Mouse (Mus musculus) MEL (cell line): ENCODE data around the gene Sema6d. TPM values are rescaled to one million over a fixed set of nuclear protein-coding genes. Genes with fewer than 3 reads are reported as not detected.

ENCODE experiments used
- DNase-seq: peaks from one replicate; pipeline ENCODE4 v3.0.0; 2011; ENCODE audit warnings: low read depth, low spot score
- H3K27ac ChIP-seq: 2 replicates; pipeline ENCODE4 v1.5.1; 2012; ENCODE audit warnings: low read depth, mild to moderate bottlenecking, control low read depth, low read length, moderate library complexity; ENCODE audit not compliant: control insufficient read depth
- H3K27me3 ChIP-seq, 2 experiments: fragments of 150-350 bp in 1 of 2; sonication (generic) in 1 of 2; 2 replicates each; pipeline ENCODE4 v1.6.1; 2012; ENCODE audit warnings: low read length in 2 of 2, mild to moderate bottlenecking in 2 of 2, improper control_type of control experiment in 1 of 2, moderate library complexity in 1 of 2; ENCODE audit not compliant: insufficient read depth in 2 of 2, control insufficient read depth in 1 of 2
- H3K36me3 ChIP-seq, 2 experiments: 2 replicates each; pipeline ENCODE4 v1.6.1; 2012 to 2014; ENCODE audit warnings: low read length in 2 of 2, improper control_type of control experiment in 1 of 2, inconsistent platforms in 1 of 2, mild to moderate bottlenecking in 1 of 2; ENCODE audit not compliant: insufficient read depth in 2 of 2, control insufficient read depth in 1 of 2
- H3K4me1 ChIP-seq, 2 experiments: fragments of 150-350 bp in 1 of 2; sonication (generic) in 1 of 2; 2 replicates each; pipeline ENCODE4 v1.6.1; 2012; ENCODE audit warnings: low read length in 2 of 2, improper control_type of control experiment in 1 of 2, mild to moderate bottlenecking in 1 of 2; ENCODE audit not compliant: insufficient read depth in 2 of 2, control insufficient read depth in 1 of 2
- H3K4me3 ChIP-seq, 2 experiments: fragments of 150-350 bp in 1 of 2; sonication (generic) in 1 of 2; 2 replicates each; pipeline ENCODE4 v1.5.1; 2012; ENCODE audit warnings: low read depth in 2 of 2, low read length in 2 of 2, mild to moderate bottlenecking in 2 of 2, moderate library complexity in 2 of 2, control low read depth in 1 of 2, improper control_type of control experiment in 1 of 2; ENCODE audit not compliant: control insufficient read depth in 1 of 2, insufficient read depth in 1 of 2
- H3K79me2 ChIP-seq: 2 replicates; pipeline ENCODE4 v1.6.1; 2012; ENCODE audit warnings: mild to moderate bottlenecking, low read length, moderate library complexity; ENCODE audit not compliant: control insufficient read depth, poor library complexity, insufficient read depth
- H3K9ac ChIP-seq: 2 replicates; pipeline ENCODE4 v1.6.1; 2012; ENCODE audit warnings: low read depth, mild to moderate bottlenecking, control low read depth, low read length, moderate library complexity; ENCODE audit not compliant: control insufficient read depth, poor library complexity, severe bottlenecking
- H3K9me3 ChIP-seq: fragments of 150-350 bp; sonication (generic); replicated peaks from 2 replicates; pipeline ENCODE4 v1.6.1; 2012; ENCODE audit warnings: mild to moderate bottlenecking, low read length, improper control_type of control experiment, moderate library complexity; ENCODE audit not compliant: insufficient read depth
- BHLHE40 ChIP-seq: IDR thresholded peaks from 2 replicates; pipeline ENCODE4 v1.6.1; 2012; ENCODE audit warnings: low read depth, mild to moderate bottlenecking, inconsistent platforms, low read length, improper control_type of control experiment, borderline replicate concordance
- CTCF ChIP-seq, 3 experiments: IDR thresholded peaks in 2 of 3; conservative IDR thresholded peaks in 1 of 3; 2 replicates each; pipeline ENCODE4 v1.5.1; 2011 to 2012; ENCODE audit warnings: low read length in 3 of 3, low read depth in 2 of 3, mild to moderate bottlenecking in 2 of 3, improper control_type of control experiment in 1 of 3, inconsistent platforms in 1 of 3, mixed read lengths in 1 of 3, moderate library complexity in 1 of 3; ENCODE audit not compliant: control insufficient read depth in 1 of 3, insufficient read depth in 1 of 3, poor library complexity in 1 of 3, severe bottlenecking in 1 of 3
- E2F4 ChIP-seq: IDR thresholded peaks from 2 replicates; pipeline ENCODE4 v1.6.1; 2011; ENCODE audit warnings: low read depth, low read length, improper control_type of control experiment, borderline replicate concordance
- ELF1 ChIP-seq: IDR thresholded peaks from 2 replicates; pipeline ENCODE4 v1.6.1; 2014; ENCODE audit warnings: low read depth, mild to moderate bottlenecking, inconsistent platforms, low read length, improper control_type of control experiment, moderate library complexity
- ETS1 ChIP-seq: IDR thresholded peaks from 2 replicates; pipeline ENCODE4 v1.6.1; 2012; ENCODE audit warnings: low read depth, mild to moderate bottlenecking, inconsistent platforms, low read length, improper control_type of control experiment, moderate library complexity
- GABPA ChIP-seq: IDR thresholded peaks from 2 replicates; pipeline ENCODE4 v1.6.1; 2012; ENCODE audit warnings: low read depth, mild to moderate bottlenecking, inconsistent platforms, low read length, improper control_type of control experiment, moderate library complexity
- GATA1 ChIP-seq: IDR thresholded peaks from 2 replicates; pipeline ENCODE4 v1.6.1; 2011; ENCODE audit warnings: low read depth, low read length, improper control_type of control experiment
- JUND ChIP-seq: IDR thresholded peaks from 2 replicates; pipeline ENCODE4 v1.6.1; 2011; ENCODE audit warnings: low read depth, mild to moderate bottlenecking, improper control_type of control experiment, low read length
- KAT2A ChIP-seq: conservative IDR thresholded peaks from 2 replicates; pipeline ENCODE4 v1.6.1; 2012; ENCODE audit warnings: low read depth, low read length, improper control_type of control experiment, inconsistent platforms
- MAFK ChIP-seq: IDR thresholded peaks from 2 replicates; pipeline ENCODE4 v1.6.1; 2011; ENCODE audit warnings: low read depth, mild to moderate bottlenecking, low read length, improper control_type of control experiment, borderline replicate concordance
- MAX ChIP-seq: IDR thresholded peaks from 2 replicates; pipeline ENCODE4 v1.6.1; 2011; ENCODE audit warnings: low read length, improper control_type of control experiment
- MAZ ChIP-seq: IDR thresholded peaks from 2 replicates; pipeline ENCODE4 v1.6.1; 2012; ENCODE audit warnings: low read depth, mild to moderate bottlenecking, inconsistent platforms, low read length, improper control_type of control experiment
- MXI1 ChIP-seq: IDR thresholded peaks from 2 replicates; pipeline ENCODE4 v1.6.1; 2011; ENCODE audit warnings: mild to moderate bottlenecking, low read depth, low read length, improper control_type of control experiment
- MYB ChIP-seq: IDR thresholded peaks from 2 replicates; pipeline ENCODE4 v1.6.1; 2011; ENCODE audit warnings: mild to moderate bottlenecking, low read depth, low read length, improper control_type of control experiment
- MYC ChIP-seq: IDR thresholded peaks from 2 replicates; pipeline ENCODE4 v1.6.1; 2011; ENCODE audit warnings: low read depth, mild to moderate bottlenecking, low read length, improper control_type of control experiment, moderate library complexity
- NELFE ChIP-seq: IDR thresholded peaks from 2 replicates; pipeline ENCODE4 v1.6.1; 2011; ENCODE audit warnings: low read depth, low read length, improper control_type of control experiment
- NRF1 ChIP-seq: IDR thresholded peaks from 2 replicates; pipeline ENCODE4 v1.6.1; 2014; ENCODE audit warnings: low read depth, mild to moderate bottlenecking, inconsistent platforms, low read length, improper control_type of control experiment, moderate library complexity; ENCODE audit not compliant: poor library complexity, insufficient read depth, severe bottlenecking
- POLR2AphosphoS2 ChIP-seq: IDR thresholded peaks from 2 replicates; pipeline ENCODE4 v1.6.1; 2011; ENCODE audit warnings: low read length, improper control_type of control experiment
- POLR2AphosphoS5 ChIP-seq: IDR thresholded peaks from 2 replicates; pipeline ENCODE4 v1.6.1; 2012; ENCODE audit warnings: low read depth, borderline replicate concordance, mild to moderate bottlenecking, inconsistent platforms, low read length, moderate library complexity, mixed read lengths
- SMC3 ChIP-seq: IDR thresholded peaks from 2 replicates; pipeline ENCODE4 v1.6.1; 2011; ENCODE audit warnings: low read depth, low read length, improper control_type of control experiment
- TAL1 ChIP-seq: IDR thresholded peaks from 2 replicates; pipeline ENCODE4 v1.6.1; 2012; ENCODE audit warnings: mild to moderate bottlenecking, inconsistent platforms, low read length, moderate library complexity, mixed read lengths
- TBP ChIP-seq: IDR thresholded peaks from 2 replicates; pipeline ENCODE4 v1.8.0; 2011; ENCODE audit warnings: low read depth, low read length, improper control_type of control experiment
- TCF12 ChIP-seq: IDR thresholded peaks from 2 replicates; pipeline ENCODE4 v1.6.1; 2014; ENCODE audit warnings: low read depth, mild to moderate bottlenecking, inconsistent platforms, low read length, improper control_type of control experiment, moderate library complexity
- UBTF ChIP-seq: IDR thresholded peaks from 2 replicates; pipeline ENCODE4 v1.6.1; 2012; ENCODE audit warnings: low read depth, mild to moderate bottlenecking, inconsistent platforms, low read length, improper control_type of control experiment, moderate library complexity, borderline replicate concordance; ENCODE audit not compliant: insufficient read depth
- USF1 ChIP-seq: IDR thresholded peaks from 2 replicates; pipeline ENCODE4 v1.6.1; 2014; ENCODE audit warnings: low read depth, mild to moderate bottlenecking, inconsistent platforms, low read length, improper control_type of control experiment, moderate library complexity
- USF2 ChIP-seq, 2 experiments: IDR thresholded peaks; 2 replicates each; pipeline ENCODE4 v1.6.1; 2011 to 2012; ENCODE audit warnings: improper control_type of control experiment in 2 of 2, low read length in 2 of 2, borderline replicate concordance in 1 of 2, inconsistent platforms in 1 of 2, low read depth in 1 of 2, mild to moderate bottlenecking in 1 of 2; ENCODE audit not compliant: insufficient read depth in 1 of 2
- ZKSCAN1 ChIP-seq: IDR thresholded peaks from 2 replicates; pipeline ENCODE4 v1.6.1; 2012; ENCODE audit warnings: low read depth, mild to moderate bottlenecking, inconsistent platforms, low read length, improper control_type of control experiment, moderate library complexity
- ZMIZ1 ChIP-seq: IDR thresholded peaks from 2 replicates; pipeline ENCODE4 v1.6.1; 2012; ENCODE audit warnings: low read depth, mild to moderate bottlenecking, inconsistent platforms, low read length, improper control_type of control experiment, moderate library complexity
- ZNF384 ChIP-seq: IDR thresholded peaks from 2 replicates; pipeline ENCODE4 v1.6.1; 2012; ENCODE audit warnings: low read depth, mild to moderate bottlenecking, inconsistent platforms, low read length, improper control_type of control experiment
- polyA plus RNA-seq, 2 experiments: library from polyadenylated mRNA; stranded (reverse) in 1 of 2; unstranded in 1 of 2; fragments of >175 nt in 1 of 2; fragments of >200 nt in 1 of 2; gene quantifications; 2 replicates each; pipeline versions ENCODE4 v1.2.1 to v1.2.4; 2012; ENCODE audit warnings: low replicate concordance in 2 of 2, low read depth in 1 of 2; ENCODE audit not compliant: insufficient read length in 2 of 2, insufficient read depth in 1 of 2, missing spikeins in 1 of 2
- total RNA-seq: library from RNA; depleted of rRNA; stranded (reverse); fragments of 300-350 nt; gene quantifications from 2 replicates; pipeline ENCODE4 v1.2.3, GENCODE M21; 2012

The Sema6d gene
- total and polyA plus RNA-seq, 3 experiments, result not detected

GRCm38 (mm10) chr2:124264309-124264708, 174.5 kb downstream of the Sema6d start:
- TF ChIP-seq MAFK (no peak), UBTF (no peak), KAT2A (no peak), USF2 (IDR thresholded peaks at IDR 0.05; ENCODE audit: borderline replicate concordance in 1 of 2, insufficient read depth in 1 of 2, low read depth in 1 of 2, low read length in 2 of 2) (no peak), ZKSCAN1 (no peak), MAZ (no peak), JUND (no peak), ZNF384 (no peak), CTCF (IDR thresholded peaks at IDR 0.05 in 2 of 3, conservative IDR thresholded peaks at IDR 0.05 in 1 of 3; ENCODE audit: control insufficient read depth in 1 of 3, insufficient read depth in 1 of 3, low read depth in 2 of 3, low read length in 3 of 3, poor library complexity in 1 of 3, severe bottlenecking in 1 of 3) (no peak), NRF1 (no peak), SMC3 (no peak), E2F4 (no peak), ELF1 (no peak), MAX (no peak), NELFE (no peak), TAL1 (no peak), USF1 (no peak)
- no peak overlapping the region for H3K4me3 ChIP-seq
- no peaks in the 10 kb centered on the region for H3K79me2 ChIP-seq
- no peak overlapping the region for H3K9ac ChIP-seq
- no peaks in the 10 kb centered on the region for H3K36me3 ChIP-seq
- no peaks in the 10 kb centered on the region for H3K27me3 ChIP-seq
- H3K4me1 ChIP-seq, result no peaks in the 10 kb centered on the region
- no peaks in the 10 kb centered on the region for H3K9me3 ChIP-seq
- DNase-seq, result no peak
- H3K27ac ChIP-seq, result no peak overlapping the region

- DNase-seq, result no peak
- H3K4me3 ChIP-seq, result no peak overlapping the region
- H3K27me3 ChIP-seq, result no peaks in the 10 kb centered on the region
- no peaks in the 10 kb centered on the region for H3K9me3 ChIP-seq
- no peak overlapping the region for H3K27ac ChIP-seq
- TF ChIP-seq GABPA (no peak), SMC3 (no peak), TCF12 (no peak), ETS1 (no peak), MAX (no peak), NELFE (no peak), ZKSCAN1 (no peak), POLR2AphosphoS2 (no peak), BHLHE40 (no peak), POLR2AphosphoS5 (no peak), UBTF (no peak), TBP (no peak), ZMIZ1 (no peak), MYB (no peak), E2F4 (no peak), MYC (no peak), MXI1 (no peak), USF1 (no peak), GATA1 (no peak)
- H3K4me1 ChIP-seq, result no peaks in the 10 kb centered on the region
- H3K79me2 ChIP-seq, result no peaks in the 10 kb centered on the region
- H3K36me3 ChIP-seq, result no peaks in the 10 kb centered on the region
- no peak overlapping the region for H3K9ac ChIP-seq
Observed at GRCm38 (mm10) chr2:124271156-124271555, 181.4 kb downstream of the Sema6d start.
